Mouse (Mus musculus): ENCODE results near the gene 2700097O09Rik.
"Not testable (repeated sequence)": the region's sequence is repeated elsewhere in the genome, so short reads cannot be mapped to it uniquely, and the experiment has no call there.

Gene 2700097O09Rik

GRCm38 (mm10) chr12:55049731-55050353 lies 30.1 kb downstream of the 2700097O09Rik start:
- no peak for DNase-seq (ENCODE audit: low read depth, low spot score)

- DNase-seq (ENCODE audit: low read depth, low spot score), result no peak
Measured at GRCm38 (mm10) chr12:55041011-55041410, 38.9 kb downstream of the 2700097O09Rik start.

GRCm38 (mm10) chr12:55027088-55027487 lies 52.8 kb downstream of the 2700097O09Rik start:
- peak; percentile 58 for DNase-seq (ENCODE audit: low read depth, low spot score)

- no peak for DNase-seq (ENCODE audit: low read depth, low spot score)
Measured at GRCm38 (mm10) chr12:55023284-55023683, 56.6 kb downstream of the 2700097O09Rik start.

- DNase-seq (ENCODE audit: low read depth, low spot score), result no peak
Measured at GRCm38 (mm10) chr12:55019421-55019877, 60.5 kb downstream of the 2700097O09Rik start.

GRCm38 (mm10) chr12:55017119-55017721 lies 62.7 kb downstream of the 2700097O09Rik start:
- DNase-seq (ENCODE audit: low read depth, low spot score), result no peak

GRCm38 (mm10) chr12:55016339-55017118 lies 63.4 kb downstream of the 2700097O09Rik start:
- DNase-seq (ENCODE audit: low read depth, low spot score), result peak; percentile 27

GRCm38 (mm10) chr12:55015428-55015827 lies 64.5 kb downstream of the 2700097O09Rik start:
- DNase-seq (ENCODE audit: low read depth, low spot score), result peak; percentile 24

GRCm38 (mm10) chr12:55013626-55014398 lies 66.1 kb downstream of the 2700097O09Rik start, which contains the start of gene Baz1a:
Gene Baz1a (minus strand): TSS chr12:55014348.
- DNase-seq (ENCODE audit: low read depth, low spot score), result no peak

GRCm38 (mm10) chr12:55013031-55013430 lies 66.9 kb downstream of the 2700097O09Rik start:
- no peak for DNase-seq (ENCODE audit: low read depth, low spot score)

- no peak for DNase-seq (ENCODE audit: low read depth, low spot score)
Measured at GRCm38 (mm10) chr12:55007361-55008008, 72.4 kb downstream of the 2700097O09Rik start.

GRCm38 (mm10) chr12:55006071-55006470 lies 73.8 kb downstream of the 2700097O09Rik start:
- no peak for DNase-seq (ENCODE audit: low read depth, low spot score)

- no peak for DNase-seq (ENCODE audit: low read depth, low spot score)
Measured at GRCm38 (mm10) chr12:55004396-55004795, 75.5 kb downstream of the 2700097O09Rik start.

GRCm38 (mm10) chr12:55003843-55004242 lies 76.1 kb downstream of the 2700097O09Rik start:
- no peak for DNase-seq (ENCODE audit: low read depth, low spot score)

- not testable (repeated sequence) for DNase-seq (ENCODE audit: low read depth, low spot score)
Measured at GRCm38 (mm10) chr12:55002532-55002931, 77.4 kb downstream of the 2700097O09Rik start.

GRCm38 (mm10) chr12:54999016-54999690 lies 80.8 kb downstream of the 2700097O09Rik start:
- peak; percentile 65 for DNase-seq (ENCODE audit: low read depth, low spot score)

- DNase-seq (ENCODE audit: low read depth, low spot score), result no peak
Measured at GRCm38 (mm10) chr12:54998411-54998810, 81.5 kb downstream of the 2700097O09Rik start.

- DNase-seq (ENCODE audit: low read depth, low spot score), result no peak
Measured at GRCm38 (mm10) chr12:54996979-54997474, 82.9 kb downstream of the 2700097O09Rik start.

GRCm38 (mm10) chr12:54995965-54996364 lies 83.9 kb downstream of the 2700097O09Rik start:
- peak; percentile 67 for DNase-seq (ENCODE audit: low read depth, low spot score)
